Mouse (Mus musculus) gastrocnemius, postnatal 14 days (tissue): ENCODE results near the gene Uckl1. TPM values are rescaled to one million over a fixed set of nuclear protein-coding genes. Genes with fewer than 3 reads are reported as not detected.

Source experiments
- DNase-seq: peaks from one replicate; pipeline ENCODE4 v3.0.0; 2021; ENCODE audit warnings: mixed read lengths
- intact Hi-C: fragments of 180-260 bp; cut with DNase I; formaldehyde crosslinking; loops from one replicate; pipeline ENCODE4 v1.15.1; 2025; ENCODE audit warnings: low total_unique reads
- long read RNA-seq, 2 experiments: library from polyadenylated mRNA; stranded (forward); transcript quantifications; one replicate each; pipeline ENCODE4 v2.0.0; 2021
- total RNA-seq, 2 experiments: library from RNA; stranded (reverse); gene quantifications; 2 replicates each; pipeline ENCODE4 v1.2.3; 2021

The Uckl1 gene
- 10 to 100 TPM; 28.8 to 29.7 TPM for total RNA-seq
- long read RNA-seq, experiment 1, partial matches to known transcripts: 0 of 24 reads
- long read RNA-seq, experiment 1, other reads (novel, unspliced or antisense): 24 of 24 reads
- long read RNA-seq, experiment 2, partial matches to known transcripts: 0 of 32 reads
- long read RNA-seq, experiment 2, other reads (novel, unspliced or antisense): 32 of 32 reads

GRCm38 (mm10) chr2:181584411-181584942 lies at the start of gene Uckl1:
Uckl1 (minus strand) TSS chr2:181584892.
- no peak for DNase-seq
- intact Hi-C loops: no loop called here

- intact Hi-C loops: no loop called here
- no peak for DNase-seq
These were observed 47.9 kb upstream of the Uckl1 start for GRCm38 (mm10) chr2:181632624-181633023.

- no peak for DNase-seq
- intact Hi-C loops: no loop called here
These were observed 43.8 kb upstream of the Uckl1 start for GRCm38 (mm10) chr2:181628471-181628870.

- intact Hi-C loops: no loop called here
- no peak for DNase-seq
These were observed 38.7 kb upstream of the Uckl1 start for GRCm38 (mm10) chr2:181623401-181623800.

- DNase-seq: no peak
- intact Hi-C loops: no loop called here
These were observed 34.2 kb upstream of the Uckl1 start for GRCm38 (mm10) chr2:181618761-181619495.

GRCm38 (mm10) chr2:181602367-181602766 lies 17.7 kb upstream of the Uckl1 start:
- no peak for DNase-seq

GRCm38 (mm10) chr2:181601751-181602145 lies 17.1 kb upstream of the Uckl1 start:
- intact Hi-C loops: no loop called here
- no peak for DNase-seq

More at GRCm38 (mm10) chr2:181602367-181602766, 17.7 kb upstream of the Uckl1 start:
- intact Hi-C loops: no loop called here

- DNase-seq: peak; percentile 96
- intact Hi-C loops: no loop called here
These were observed 16.4 kb upstream of the Uckl1 start for GRCm38 (mm10) chr2:181600828-181601750.

- intact Hi-C loops: no loop called here
- DNase-seq: no peak
These were observed 15.6 kb upstream of the Uckl1 start for GRCm38 (mm10) chr2:181600226-181600758.

- DNase-seq: no peak
- intact Hi-C loops: loop anchor here (5.0 kb wide), 1 partner anchor 206 kb away; no protein-coding TSS in a partner anchor
These were observed 14.0 kb upstream of the Uckl1 start, which contains the start of gene Samd10 for GRCm38 (mm10) chr2:181598454-181599351. Samd10 (minus strand) TSS chr2:181599212.

- DNase-seq: no peak
- intact Hi-C loops: loop anchor here (5.0 kb wide), 1 partner anchor 205 kb away; no protein-coding TSS in a partner anchor
These were observed 12.8 kb upstream of the Uckl1 start for GRCm38 (mm10) chr2:181597378-181598061.

- intact Hi-C loops: loop anchor here (5.0 kb wide), 1 partner anchor 204 kb away; no protein-coding TSS in a partner anchor
- no peak for DNase-seq
These were observed 11.7 kb upstream of the Uckl1 start for GRCm38 (mm10) chr2:181596221-181596960.

GRCm38 (mm10) chr2:181594946-181595696 lies 10.4 kb upstream of the Uckl1 start:
- no peak for DNase-seq
- intact Hi-C loops: loop anchor here (5.0 kb wide), 1 partner anchor 203 kb away; no protein-coding TSS in a partner anchor

- intact Hi-C loops: no loop called here
- no peak for DNase-seq
These were observed 9.2 kb upstream of the Uckl1 start for GRCm38 (mm10) chr2:181593937-181594336.

- intact Hi-C loops: no loop called here
- DNase-seq: peak; percentile 44
These were observed 8.3 kb upstream of the Uckl1 start for GRCm38 (mm10) chr2:181593042-181593421.

- intact Hi-C loops: no loop called here
- peak; percentile 77 for DNase-seq
These were observed 7.7 kb upstream of the Uckl1 start, which contains the start of gene Zfp512b for GRCm38 (mm10) chr2:181592231-181593041. Zfp512b (minus strand) TSS chr2:181592803.
